Mouse (Mus musculus) MEL-GATA-1-ER (cell line): ENCODE measurements around the gene Vat1l.

ENCODE experiments used
- DNase-seq: peaks from one replicate; pipeline ENCODE4 v3.0.0-alpha.2; 2012; ENCODE audit warnings: low read depth; ENCODE audit errors: extremely low read depth

The Vat1l gene

GRCm38 (mm10) chr8:114387494-114387893 is 182.1 kb downstream of the Vat1l start:
- peak; percentile 1 for DNase-seq

DNA sequence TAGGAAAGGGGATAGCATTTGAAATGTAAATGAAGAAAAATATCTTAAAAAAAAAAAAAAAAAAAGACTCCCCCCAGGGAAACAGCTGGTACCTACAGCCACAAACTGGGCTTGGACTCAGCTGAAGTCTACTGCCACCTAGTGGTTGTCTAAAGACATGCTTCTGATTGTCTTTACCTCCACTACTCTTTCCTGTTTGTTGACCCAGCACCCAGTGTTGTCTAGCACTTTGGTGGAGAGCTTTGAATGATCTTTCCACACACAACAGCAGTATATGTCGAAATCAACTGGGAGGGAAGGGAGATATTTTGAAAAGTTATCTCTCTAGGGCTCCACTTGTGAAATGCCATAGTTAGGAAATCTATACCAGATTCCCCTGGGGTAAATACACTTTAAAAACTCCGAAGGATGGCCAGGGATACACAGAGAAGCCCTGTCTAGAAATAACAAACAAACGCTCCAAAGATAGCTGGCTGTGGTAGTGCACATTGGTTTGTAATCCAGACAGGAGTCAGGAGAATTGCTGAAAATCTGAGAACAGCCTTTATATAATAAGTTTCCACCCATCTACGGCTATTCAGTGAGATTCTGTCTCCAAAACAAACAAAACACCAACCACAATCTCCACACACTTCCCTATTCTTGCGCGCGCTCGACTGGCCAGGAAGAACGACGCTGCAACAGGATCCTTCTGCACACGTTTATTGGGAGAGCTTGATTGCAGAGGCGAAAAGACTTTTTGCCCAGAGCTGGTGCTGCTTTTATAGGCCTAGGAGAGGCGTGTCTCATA is 185.2 kb downstream of the Vat1l start:
- DNase-seq, result no peak

- DNase-seq, result no peak
Observed at GRCm38 (mm10) chr8:114398326-114398725, 192.9 kb downstream of the Vat1l start.

- DNase-seq, result no peak
Observed at GRCm38 (mm10) chr8:114399273-114399672, 193.9 kb downstream of the Vat1l start.

DNA sequence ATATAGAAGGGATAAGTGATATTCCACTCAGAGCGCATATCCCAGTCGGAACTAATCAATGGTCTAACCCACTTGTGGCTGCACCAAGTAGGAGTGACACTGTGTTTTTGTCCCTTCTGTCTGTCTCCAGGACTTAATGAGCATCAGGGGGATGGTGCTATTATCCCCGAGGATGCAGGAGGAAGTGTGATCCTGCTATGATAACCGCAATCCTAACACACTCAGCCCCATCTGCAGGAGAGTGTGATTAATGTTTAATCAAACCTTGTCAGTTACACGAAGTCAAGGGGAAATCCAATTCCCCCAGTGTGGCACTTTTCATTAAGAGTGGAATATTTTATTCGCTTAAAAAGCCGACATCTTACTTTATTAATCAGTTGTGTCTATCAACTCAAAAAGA is 196.3 kb downstream of the Vat1l start:
- no peak for DNase-seq

- DNase-seq, result no peak
Observed at GRCm38 (mm10) chr8:114411421-114411820, 206.0 kb downstream of the Vat1l start.

DNA sequence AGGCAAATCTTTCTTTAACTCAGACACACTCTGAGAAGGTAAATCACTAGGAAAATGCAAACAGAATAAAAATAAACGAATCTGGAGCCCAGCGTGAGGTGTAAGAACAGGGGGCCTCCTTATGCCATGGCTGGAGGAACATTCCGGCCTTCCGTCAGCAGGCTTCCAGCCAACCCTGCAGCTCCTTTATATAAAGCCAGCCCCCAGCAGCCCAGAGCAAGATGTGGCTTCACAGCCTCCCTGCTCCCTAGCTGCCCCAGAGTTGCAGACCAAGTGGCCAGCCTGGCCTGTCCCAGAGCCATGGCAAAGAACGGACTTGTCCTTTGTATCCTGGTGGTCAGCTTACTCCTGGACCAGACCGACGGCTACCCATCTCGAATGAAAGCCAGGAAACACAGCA is 212.4 kb downstream of the Vat1l start, which contains the start of gene Clec3a:
Clec3a (plus strand) TSS at position 301 of the 400 bp plus-strand sequence.
- no peak for DNase-seq

DNA sequence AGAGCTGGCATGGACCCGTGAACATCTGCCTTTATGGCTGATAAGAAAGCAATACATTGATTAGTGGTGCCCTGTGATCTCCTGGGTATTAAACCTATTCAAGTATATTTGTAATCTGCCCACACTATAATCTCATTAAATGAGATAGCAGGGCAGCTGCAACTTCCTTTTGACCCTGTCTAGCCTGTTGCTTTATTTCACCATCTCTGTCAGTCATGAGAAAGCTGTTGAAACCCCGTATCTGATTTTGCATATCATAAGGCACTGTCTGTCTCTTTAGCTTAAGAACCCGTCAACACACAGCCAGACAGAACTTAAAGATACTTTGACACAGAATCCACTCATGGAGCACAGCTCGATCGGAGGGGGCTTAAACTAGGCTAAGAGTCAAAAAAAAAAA is 213.1 kb downstream of the Vat1l start:
- no peak for DNase-seq

- no peak for DNase-seq
Observed at GRCm38 (mm10) chr8:114418904-114419303, 213.5 kb downstream of the Vat1l start.

DNA sequence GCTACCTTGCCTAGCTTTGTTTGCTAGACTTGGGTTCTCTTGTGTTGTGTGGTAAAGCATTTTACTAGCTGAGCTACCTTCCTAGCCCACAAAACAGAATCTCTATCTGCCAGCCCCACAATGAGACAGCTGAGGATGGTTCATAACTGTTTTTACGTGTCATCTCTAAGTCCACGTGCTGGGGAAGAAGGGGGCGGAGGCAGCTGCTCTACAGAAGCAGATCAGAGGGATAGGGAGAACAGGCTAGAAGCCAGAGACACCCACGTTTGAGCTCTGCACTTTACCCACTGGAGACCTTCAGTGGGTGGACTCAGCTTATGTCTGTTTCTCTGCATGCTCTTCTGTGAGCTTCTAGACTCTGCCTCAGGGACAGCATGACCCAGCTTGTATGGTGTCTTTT is 216.1 kb downstream of the Vat1l start:
- no peak for DNase-seq
